Mouse (Mus musculus) limb, embryonic 14.5 days (tissue): Measurements from ENCODE around the gene Ptprt. TPM values are rescaled to one million over a fixed set of nuclear protein-coding genes. Genes with fewer than 3 reads are reported as not detected.

Source experiments
- ATAC-seq: fragments of 200-750 bp; cut with Nextera tagmentation; 2 replicates; pipeline ENCODE4 v1.8.0; 2017; ENCODE audit warnings: low read depth, moderate number of reproducible peaks, moderate TSS enrichment; ENCODE audit not compliant: low FRiP score
- DNase-seq: peaks from one replicate; pipeline ENCODE4 v3.0.0-alpha.2; 2015; ENCODE audit warnings: low spot score
- H3K27ac ChIP-seq: fragments of 300-500 bp; sonication (generic); replicated peaks from 2 replicates; pipeline ENCODE4 v1.5.1; 2014; ENCODE audit warnings: low read depth, mild to moderate bottlenecking, low read length, moderate library complexity, mixed read lengths
- H3K27me3 ChIP-seq: fragments of 300-500 bp; sonication (generic); 2 replicates; pipeline ENCODE4 v1.6.1; 2014; ENCODE audit warnings: low read length, mixed read lengths; ENCODE audit not compliant: control insufficient read depth, insufficient read depth
- H3K36me3 ChIP-seq: fragments of 300-500 bp; sonication (generic); 2 replicates; pipeline ENCODE4 v1.6.1; 2014; ENCODE audit warnings: mild to moderate bottlenecking, low read length, moderate library complexity, mixed read lengths; ENCODE audit not compliant: control insufficient read depth, insufficient read depth
- H3K4me1 ChIP-seq: fragments of 300-500 bp; sonication (generic); 2 replicates; pipeline ENCODE4 v1.6.1; 2014; ENCODE audit warnings: antibody characterized with exemption, low read length, mixed read lengths; ENCODE audit not compliant: control insufficient read depth, insufficient read depth
- H3K4me2 ChIP-seq: fragments of 300-500 bp; sonication (generic); replicated peaks from 2 replicates; pipeline ENCODE4 v1.6.1; 2014; ENCODE audit warnings: low read depth, mild to moderate bottlenecking, low read length, moderate library complexity; ENCODE audit not compliant: severe bottlenecking
- H3K4me3 ChIP-seq: fragments of 300-500 bp; sonication (generic); replicated peaks from 2 replicates; pipeline ENCODE4 v1.5.1; 2014; ENCODE audit warnings: low read length
- H3K9ac ChIP-seq: fragments of 300-500 bp; sonication (generic); 2 replicates; pipeline ENCODE4 v1.6.1; 2014; ENCODE audit warnings: mild to moderate bottlenecking, low read depth, low read length, moderate library complexity; ENCODE audit not compliant: severe bottlenecking
- H3K9me3 ChIP-seq: fragments of 300-500 bp; sonication (generic); 2 replicates; pipeline ENCODE4 v1.6.1; 2016; ENCODE audit warnings: low read length; ENCODE audit not compliant: control insufficient read depth
- POLR2A ChIP-seq: fragments of 200-500 bp; IDR thresholded peaks from 2 replicates; pipeline ENCODE4 v1.8.0; 2012; ENCODE audit warnings: inconsistent platforms, mild to moderate bottlenecking, moderate library complexity, borderline replicate concordance; ENCODE audit not compliant: insufficient read depth, insufficient read length; ENCODE audit errors: extremely low read depth
- WGBS: fragments of 180-500 bp; shearing (Covaris S2); extraction: QIAGEN DNeasy Blood & Tissue Kit; methylation state at CpG from one replicate; pipeline ENCODE4 v1.1.7; 2014; 5-methylcytosine and 5-hydroxymethylcytosine counted together
- polyA plus RNA-seq, 2 experiments: library from polyadenylated mRNA; depleted of rRNA in 1 of 2; stranded (reverse) in 1 of 2; unstranded in 1 of 2; fragments of >200 nt; fragmentation: Nextera tagmentation in 1 of 2; extraction: Ambion mirVana in 1 of 2; gene quantifications; 2 replicates each; pipeline versions ENCODE4 v1.2.1 to v1.2.3; 2012 to 2014

Ptprt gene
- polyA plus RNA-seq, 2 experiments = 2.2 to 3.1 TPM

GRCm38 (mm10) chr2:161941991-161942390, 719.0 kb downstream of the Ptprt start:
- H3K36me3 ChIP-seq = no peaks in the 10 kb centered on the region
- DNase-seq = no peak
- TF ChIP-seq POLR2A = no peak
- H3K27ac ChIP-seq = no peak overlapping the region
- H3K9me3 ChIP-seq = no peaks in the 10 kb centered on the region
- no peak overlapping the region for H3K9ac ChIP-seq
- H3K27me3 ChIP-seq = no peaks in the 10 kb centered on the region
- H3K4me1 ChIP-seq = no peaks in the 10 kb centered on the region
- ATAC-seq = no peak
- WGBS = 81% methylated on average over 2 of the region's 2 CpGs
- H3K4me2 ChIP-seq = no peak overlapping the region
- H3K4me3 ChIP-seq = no peak overlapping the region

- WGBS = 68% methylated on average over 7 of the region's 7 CpGs
- Histone ChIP-seq H3K9me3 (no peaks in the 10 kb centered on the region), H3K4me1 (no peaks in the 10 kb centered on the region), H3K9ac (no peak overlapping the region), H3K27ac (no peak overlapping the region), H3K4me3 (no peak overlapping the region), H3K4me2 (no peak overlapping the region), H3K27me3 (no peaks in the 10 kb centered on the region), H3K36me3 (no peaks in the 10 kb centered on the region)
- DNase-seq (no peak), ATAC-seq (no peak)
- TF ChIP-seq POLR2A = no peak
These were observed 753.7 kb downstream of the Ptprt start for GRCm38 (mm10) chr2:161907214-161907613.

GRCm38 (mm10) chr2:161902196-161902595, 758.8 kb downstream of the Ptprt start:
- Histone ChIP-seq H3K4me3 (no peak overlapping the region), H3K27me3 (no peaks in the 10 kb centered on the region), H3K4me2 (no peak overlapping the region), H3K9ac (no peak overlapping the region), H3K36me3 (no peaks in the 10 kb centered on the region), H3K4me1 (no peaks in the 10 kb centered on the region), H3K27ac (no peak overlapping the region), H3K9me3 (no peaks in the 10 kb centered on the region)
- no peak for TF ChIP-seq POLR2A
- DNase-seq (no peak), ATAC-seq (no peak)
- 79% methylated on average over 3 of the region's 3 CpGs for WGBS

GRCm38 (mm10) chr2:161884446-161884845, 776.5 kb downstream of the Ptprt start:
- Histone ChIP-seq H3K9me3 (no peaks in the 10 kb centered on the region), H3K27me3 (no peaks in the 10 kb centered on the region), H3K4me3 (no peak overlapping the region), H3K36me3 (no peaks in the 10 kb centered on the region), H3K4me1 (no peaks in the 10 kb centered on the region), H3K4me2 (no peak overlapping the region), H3K9ac (no peak overlapping the region), H3K27ac (no peak overlapping the region)
- DNase-seq (no peak), ATAC-seq (no peak)
- WGBS = 88% methylated on average over 4 of the region's 4 CpGs
- TF ChIP-seq POLR2A = no peak

GRCm38 (mm10) chr2:161882580-161882979, 778.4 kb downstream of the Ptprt start:
- Histone ChIP-seq H3K27me3 (no peaks in the 10 kb centered on the region), H3K4me3 (no peak overlapping the region), H3K4me1 (no peaks in the 10 kb centered on the region), H3K4me2 (no peak overlapping the region), H3K9ac (no peak overlapping the region), H3K36me3 (no peaks in the 10 kb centered on the region), H3K9me3 (no peaks in the 10 kb centered on the region), H3K27ac (no peak overlapping the region)
- DNase-seq (no peak), ATAC-seq (no peak)
- 58% methylated on average over 4 of the region's 4 CpGs for WGBS
- TF ChIP-seq POLR2A = no peak

GRCm38 (mm10) chr2:161880941-161881340, 780.0 kb downstream of the Ptprt start:
- no peak for ATAC-seq
- Histone ChIP-seq H3K36me3 (no peaks in the 10 kb centered on the region), H3K27ac (no peak overlapping the region), H3K9ac (no peak overlapping the region), H3K9me3 (no peaks in the 10 kb centered on the region), H3K4me2 (no peak overlapping the region), H3K4me3 (no peak overlapping the region), H3K4me1 (no peaks in the 10 kb centered on the region), H3K27me3 (no peaks in the 10 kb centered on the region)
- WGBS = 90% methylated on average over 3 of the region's 3 CpGs
- TF ChIP-seq POLR2A = no peak
- DNase-seq = no peak
